Mouse (Mus musculus): Measurements from ENCODE around the gene Slc15a1.
"Not testable (repeated sequence)": the region's sequence is repeated elsewhere in the genome, so short reads cannot be mapped to it uniquely, and the experiment has no call there.

Slc15a1 gene

GRCm38 (mm10) chr14:121413726-121414125 lies 91.3 kb downstream of the Slc15a1 start:
- not testable (repeated sequence) for DNase-seq (ENCODE audit: extremely low read depth, low read depth)

All from MEL-GATA-1-ER (cell line).